Mouse (Mus musculus) heart, postnatal 10 days (tissue): Measurements from ENCODE around the gene Rpl5. TPM values are rescaled to one million over a fixed set of nuclear protein-coding genes. Genes with fewer than 3 reads are reported as not detected.

Source experiments
- DNase-seq, 2 experiments: peaks; one replicate each; pipeline ENCODE4 v3.0.0; 2021
- intact Hi-C: fragments of 180-260 bp; cut with DNase I; formaldehyde crosslinking; loops from one replicate; pipeline ENCODE4 v1.15.1; 2025
- total RNA-seq, 2 experiments: library from RNA; stranded (reverse); gene quantifications; 2 replicates each; pipeline ENCODE4 v1.2.3; 2021

Rpl5 gene
- total RNA-seq, 2 experiments from 2014 or later, result 54.4 to 56.2 TPM

DNA sequence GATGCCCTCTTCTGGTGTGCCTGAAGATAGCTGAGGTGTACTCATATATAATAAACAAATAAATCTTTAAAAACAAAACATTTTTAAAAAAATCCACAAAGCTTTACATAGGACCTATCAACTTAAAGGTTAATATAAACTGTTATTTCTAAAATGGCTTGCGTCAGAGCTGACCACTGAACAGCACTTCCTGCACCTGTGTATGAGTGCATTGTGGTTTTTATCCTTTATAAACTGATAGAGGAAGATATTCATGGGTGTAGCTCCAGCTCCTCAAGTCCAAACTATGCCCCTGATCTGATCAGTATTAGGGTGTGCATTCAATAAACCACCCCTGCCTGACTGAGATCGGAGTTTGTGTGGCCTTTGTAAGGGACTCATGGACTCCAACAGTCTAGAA lies 38.6 kb downstream of the Rpl5 start:
- no peak for DNase-seq
- intact Hi-C loops, result no loop called here

DNA sequence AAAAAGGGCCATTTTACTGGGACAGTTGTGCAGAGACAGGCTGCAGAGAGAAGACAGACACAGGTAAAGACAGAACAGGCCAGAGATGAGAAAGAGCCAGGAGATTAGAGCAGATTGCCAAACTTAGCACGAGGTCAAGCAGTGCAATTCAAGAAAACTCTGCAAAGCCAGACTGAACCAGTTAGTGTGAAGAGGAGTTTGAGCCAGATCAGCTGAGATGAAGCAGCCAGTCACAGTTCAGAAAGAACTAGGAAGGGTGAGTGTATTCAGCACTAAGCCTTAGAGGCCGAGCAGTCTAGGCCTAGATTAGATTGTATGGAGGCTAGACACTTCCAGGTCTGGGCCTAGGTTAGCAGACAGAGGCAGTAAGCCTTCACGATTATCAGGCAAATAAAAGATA lies 39.4 kb downstream of the Rpl5 start:
- DNase-seq, result no peak
- intact Hi-C loops, result no loop called here

DNA sequence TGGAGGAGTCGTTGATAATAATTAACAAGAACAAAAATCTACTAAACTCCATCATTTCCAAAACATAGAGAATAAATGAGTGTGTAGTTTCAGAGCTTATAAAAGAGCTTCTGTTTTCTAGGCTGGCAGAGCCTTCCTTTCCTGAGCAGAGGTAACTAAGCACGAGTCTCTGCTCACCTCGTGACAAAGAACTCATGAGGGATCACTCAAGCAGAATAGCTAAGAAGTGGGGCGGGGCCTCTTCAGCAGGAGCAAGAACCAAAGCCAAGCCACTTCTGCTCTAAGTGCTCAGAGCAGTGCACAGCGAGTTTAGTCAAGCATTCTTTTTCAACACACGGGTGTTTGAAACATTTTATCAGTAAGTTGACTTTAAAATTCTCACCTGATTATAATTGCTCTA lies 40.9 kb downstream of the Rpl5 start:
- DNase-seq, result no peak
- intact Hi-C loops, result no loop called here

DNA sequence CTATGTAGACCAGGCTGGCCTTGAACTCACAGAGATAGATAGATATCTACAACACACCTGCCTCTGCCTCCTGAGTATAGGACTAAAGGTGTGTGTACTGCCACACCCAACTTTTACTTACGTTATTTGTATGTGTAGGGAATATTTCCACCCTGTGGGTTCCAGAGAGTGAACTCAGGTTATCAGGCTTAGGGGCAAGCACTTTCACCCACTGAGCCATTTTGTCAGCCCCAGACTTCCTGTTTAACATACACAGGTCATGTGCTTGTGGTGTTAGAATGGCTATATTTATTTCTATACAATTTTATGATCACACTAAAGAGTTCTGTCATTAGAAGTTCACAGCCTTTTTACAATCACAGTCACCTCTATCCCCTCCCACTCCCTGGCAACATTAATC lies 42.6 kb downstream of the Rpl5 start:
- intact Hi-C loops, result no loop called here

DNA sequence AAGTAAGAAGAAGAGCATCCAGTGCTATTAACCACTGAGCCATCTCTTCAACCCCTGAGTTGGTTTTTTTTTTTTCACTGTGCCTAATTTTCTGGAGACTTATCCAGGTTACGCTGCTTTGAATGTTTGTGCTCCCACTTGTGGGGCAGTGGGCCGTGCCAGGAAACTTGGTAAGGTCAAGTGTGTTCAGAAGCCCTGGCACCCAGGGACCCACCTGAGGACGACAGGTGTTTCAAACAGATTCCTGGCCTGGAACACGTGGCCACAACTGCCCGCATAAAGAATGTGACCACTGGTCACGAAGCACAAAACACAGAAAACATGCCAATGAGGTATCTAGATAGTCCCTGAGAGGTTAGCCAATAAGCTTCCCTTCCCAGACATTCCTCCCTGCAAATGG lies 43.2 kb downstream of the Rpl5 start:
- intact Hi-C loops, result no loop called here
- DNase-seq, result no peak

More for the DNA sequence above, 42.6 kb downstream of the Rpl5 start:
- DNase-seq, result no peak

DNA sequence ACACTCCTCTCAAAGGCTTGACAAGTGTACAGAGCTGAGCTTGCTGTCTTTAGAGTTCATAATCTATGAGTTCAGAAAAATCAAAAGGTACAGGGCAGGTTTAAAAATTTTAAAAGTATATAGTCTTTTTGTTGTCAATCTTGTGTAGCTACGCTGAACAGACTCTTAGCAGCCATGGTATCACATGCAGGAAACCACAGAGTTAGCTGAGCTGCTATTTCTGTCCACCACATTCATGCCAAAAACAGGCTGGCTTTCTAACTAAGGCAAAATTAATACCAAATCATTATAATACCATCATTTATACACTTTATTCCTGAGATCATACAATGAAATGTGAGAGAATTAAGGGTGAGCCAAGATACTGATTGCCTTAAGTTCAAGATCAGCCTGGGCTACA lies 46.2 kb downstream of the Rpl5 start:
- DNase-seq, result no peak
- intact Hi-C loops, result no loop called here

DNA sequence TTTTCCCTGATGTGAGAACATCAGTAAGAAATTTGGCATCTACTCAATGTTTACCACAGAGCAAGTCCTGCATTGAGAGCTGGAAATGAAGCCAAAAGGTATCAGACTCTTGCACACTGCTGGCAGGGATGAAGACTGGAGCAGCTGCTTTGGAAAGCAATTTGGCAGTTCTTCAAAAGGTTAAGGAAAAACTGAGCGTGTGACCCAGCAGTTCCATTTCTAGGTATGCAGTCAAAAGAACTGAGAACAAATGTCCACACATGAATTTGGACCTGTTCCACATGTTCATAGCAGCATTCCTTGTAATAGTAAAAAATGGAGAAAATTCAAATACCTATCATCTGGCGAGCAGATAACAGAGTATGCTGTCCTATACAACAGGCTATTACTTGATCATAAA lies 47.2 kb downstream of the Rpl5 start:
- intact Hi-C loops, result no loop called here
- DNase-seq, result peak; percentile 55 to 66

DNA sequence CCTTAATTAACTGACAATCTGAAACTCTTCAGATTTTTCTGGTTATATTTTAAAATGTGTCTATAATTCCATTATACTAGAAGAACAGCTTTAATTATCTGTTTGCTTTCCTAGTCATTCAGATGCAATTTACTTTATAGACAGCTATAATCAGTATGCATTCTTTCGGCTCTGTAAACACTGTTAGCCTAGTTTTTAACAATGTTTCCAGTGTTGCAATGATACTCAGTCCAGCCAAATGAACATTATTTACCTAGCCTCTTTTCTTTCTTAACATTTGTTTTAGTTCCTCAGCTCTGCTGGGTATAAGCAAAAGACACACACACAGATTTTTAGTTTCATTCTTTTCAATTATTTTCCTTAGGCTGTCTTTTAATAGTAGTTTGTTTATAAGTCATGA lies 48.6 kb downstream of the Rpl5 start:
- intact Hi-C loops, result no loop called here
- DNase-seq, result no peak

DNA sequence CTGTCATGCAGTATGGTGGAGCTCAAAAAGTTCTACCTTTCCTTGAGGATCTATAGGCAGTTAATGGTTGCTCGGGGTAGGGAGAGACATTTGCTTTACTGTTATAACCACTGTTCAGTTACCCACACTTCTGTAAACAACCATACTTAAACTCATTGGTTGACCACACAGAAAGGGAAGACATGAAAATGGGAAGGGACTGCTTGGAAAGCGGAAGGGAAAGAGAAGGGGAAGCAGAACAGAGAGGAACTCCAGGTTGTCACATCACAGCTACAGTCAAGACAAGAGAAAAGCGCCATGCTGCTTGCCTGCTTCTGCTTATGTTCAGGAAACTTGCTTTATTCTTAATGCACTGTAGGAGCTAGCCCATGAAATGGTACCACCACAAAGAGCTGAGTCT lies 49.3 kb downstream of the Rpl5 start:
- DNase-seq, result no peak
- intact Hi-C loops, result no loop called here

DNA sequence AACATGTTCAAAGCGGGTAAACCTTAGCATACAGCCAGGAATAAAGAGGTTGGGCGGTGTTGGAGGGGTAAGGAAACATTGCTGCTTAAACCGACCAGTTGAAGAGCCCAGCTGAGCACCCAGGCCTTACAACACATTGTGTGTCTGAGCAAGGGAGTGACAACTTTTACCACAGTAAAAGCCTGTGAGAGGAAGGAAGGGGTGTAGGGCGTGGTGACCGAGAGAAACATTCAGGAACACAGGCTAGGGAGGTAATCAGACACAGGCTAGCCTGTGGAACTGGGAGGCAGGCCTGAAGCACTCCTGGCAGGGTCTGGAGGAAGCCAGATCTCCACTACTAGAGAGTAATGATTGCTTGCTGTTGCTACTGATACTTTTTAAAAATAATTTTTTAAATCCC lies 50.3 kb downstream of the Rpl5 start:
- intact Hi-C loops, result no loop called here
- DNase-seq, result no peak

Other genes starting within 250 kb of the Rpl5 start
- gene Gfi1, start 174.5 kb upstream of the Rpl5 start, total RNA-seq, result under 1 TPM; 0.25 to 0.41 TPM
- gene Ube2d2b, start 70.4 kb upstream of the Rpl5 start, total RNA-seq, result not detected
- 10 to 100 TPM; 38.8 to 39.6 TPM for gene Evi5, start 25.4 kb upstream of the Rpl5 start, total RNA-seq
- 10 to 100 TPM in 1 of 2 experiments, 1 to 10 TPM in 1; 9.0 to 10.4 TPM for gene Fam69a, start 86.6 kb downstream of the Rpl5 start, total RNA-seq
- gene Mtf2, start 165.2 kb downstream of the Rpl5 start, total RNA-seq, result 10 to 100 TPM; 19.7 to 24.9 TPM
- 10 to 100 TPM; 25.9 to 39.3 TPM for gene Tmed5, start 232.1 kb downstream of the Rpl5 start, total RNA-seq
- 1 to 10 TPM; 1.2 to 1.3 TPM for gene Ccdc18, start 232.4 kb downstream of the Rpl5 start, total RNA-seq